Mouse (Mus musculus) intestine, embryonic 15.5 days (tissue): ENCODE data around the gene Timm8a2. TPM values are rescaled to one million over a fixed set of nuclear protein-coding genes. Genes with fewer than 3 reads are reported as not detected.

Experiments
- ATAC-seq: fragments of 200-750 bp; cut with Nextera tagmentation; 2 replicates; pipeline ENCODE4 v1.8.0; 2017; ENCODE audit warnings: moderate TSS enrichment, moderate library complexity
- H3K27ac ChIP-seq: fragments of 300-500 bp; sonication (generic); 2 replicates; pipeline ENCODE4 v1.5.1; 2015; ENCODE audit warnings: mild to moderate bottlenecking, inconsistent platforms
- H3K27me3 ChIP-seq: fragments of 300-500 bp; sonication (generic); replicated peaks from 2 replicates; pipeline ENCODE4 v1.6.1; 2015; ENCODE audit warnings: inconsistent platforms
- H3K36me3 ChIP-seq: fragments of 300-500 bp; sonication (generic); 2 replicates; pipeline ENCODE4 v1.6.1; 2015; ENCODE audit warnings: inconsistent platforms
- H3K4me1 ChIP-seq: fragments of 300-500 bp; sonication (generic); replicated peaks from 2 replicates; pipeline ENCODE4 v1.6.1; 2015; ENCODE audit warnings: inconsistent platforms
- H3K4me2 ChIP-seq: fragments of 300-500 bp; sonication (generic); replicated peaks from 2 replicates; pipeline ENCODE4 v1.6.1; 2015; ENCODE audit warnings: mild to moderate bottlenecking, inconsistent platforms
- H3K4me3 ChIP-seq: fragments of 300-500 bp; sonication (generic); replicated peaks from 2 replicates; pipeline ENCODE4 v1.5.1; 2015; ENCODE audit warnings: inconsistent platforms
- H3K9ac ChIP-seq: fragments of 300-500 bp; sonication (generic); 2 replicates; pipeline ENCODE4 v1.6.1; 2015; ENCODE audit warnings: inconsistent platforms
- H3K9me3 ChIP-seq: fragments of 300-500 bp; sonication (generic); 2 replicates; pipeline ENCODE4 v1.6.1; 2016; ENCODE audit warnings: inconsistent platforms
- WGBS: fragments of 180-500 bp; shearing (Covaris S2); methylation state at CpG from one replicate; pipeline ENCODE4 v1.1.7; 2015; 5-methylcytosine and 5-hydroxymethylcytosine counted together
- polyA plus RNA-seq: library from polyadenylated mRNA; unstranded; fragments of >200 nt; fragmentation: Nextera tagmentation; extraction: Ambion mirVana; gene quantifications from 2 replicates; pipeline ENCODE4 v1.2.1, GENCODE M21; 2015

Timm8a2 gene
- polyA plus RNA-seq, 1 experiment from 2014 or later: not detected

- H3K36me3 ChIP-seq: no peaks in the 10 kb centered on the region
- H3K27me3 ChIP-seq: no peaks in the 10 kb centered on the region
- 69% methylated on average over 5 of the region's 5 CpGs for WGBS
- H3K4me1 ChIP-seq: no peaks in the 10 kb centered on the region
- ATAC-seq: peak; percentile 58; the same call in 1 of the 2 replicates
- H3K4me2 ChIP-seq: no peak overlapping the region
- H3K9me3 ChIP-seq: no peaks in the 10 kb centered on the region
- H3K4me3 ChIP-seq: no peak overlapping the region
- no peak overlapping the region for H3K27ac ChIP-seq
- no peak overlapping the region for H3K9ac ChIP-seq
Measured at GRCm38 (mm10) chr14:122087956-122088355, 53.5 kb downstream of the Timm8a2 start.

Other genes starting within 250 kb of the Timm8a2 start
- gene Dock9, start 236.8 kb upstream of the Timm8a2 start, polyA plus RNA-seq: 17.0 and 17.2 TPM in 2 replicates
- 59.3 and 61.1 TPM in 2 replicates for gene Ubac2, start 156.1 kb upstream of the Timm8a2 start, polyA plus RNA-seq
- gene Gpr18, start 118.9 kb upstream of the Timm8a2 start, polyA plus RNA-seq: 0.29 and 0.34 TPM in 2 replicates
- 3.7 TPM in 2 replicates for gene Gpr183, start 69.5 kb upstream of the Timm8a2 start, polyA plus RNA-seq
- 247 and 273 TPM in 2 replicates for gene Tm9sf2, start 72.4 kb downstream of the Timm8a2 start, polyA plus RNA-seq
- gene Clybl, start 147.0 kb downstream of the Timm8a2 start, polyA plus RNA-seq: 29.5 and 33.7 TPM in 2 replicates